Mouse (Mus musculus) right cerebral cortex, postnatal 25 days (tissue): ENCODE results near the gene Ctdsp2.

Experiments
- DNase-seq: peaks from one replicate; pipeline ENCODE4 v3.0.0; 2022

Ctdsp2 gene

DNA sequence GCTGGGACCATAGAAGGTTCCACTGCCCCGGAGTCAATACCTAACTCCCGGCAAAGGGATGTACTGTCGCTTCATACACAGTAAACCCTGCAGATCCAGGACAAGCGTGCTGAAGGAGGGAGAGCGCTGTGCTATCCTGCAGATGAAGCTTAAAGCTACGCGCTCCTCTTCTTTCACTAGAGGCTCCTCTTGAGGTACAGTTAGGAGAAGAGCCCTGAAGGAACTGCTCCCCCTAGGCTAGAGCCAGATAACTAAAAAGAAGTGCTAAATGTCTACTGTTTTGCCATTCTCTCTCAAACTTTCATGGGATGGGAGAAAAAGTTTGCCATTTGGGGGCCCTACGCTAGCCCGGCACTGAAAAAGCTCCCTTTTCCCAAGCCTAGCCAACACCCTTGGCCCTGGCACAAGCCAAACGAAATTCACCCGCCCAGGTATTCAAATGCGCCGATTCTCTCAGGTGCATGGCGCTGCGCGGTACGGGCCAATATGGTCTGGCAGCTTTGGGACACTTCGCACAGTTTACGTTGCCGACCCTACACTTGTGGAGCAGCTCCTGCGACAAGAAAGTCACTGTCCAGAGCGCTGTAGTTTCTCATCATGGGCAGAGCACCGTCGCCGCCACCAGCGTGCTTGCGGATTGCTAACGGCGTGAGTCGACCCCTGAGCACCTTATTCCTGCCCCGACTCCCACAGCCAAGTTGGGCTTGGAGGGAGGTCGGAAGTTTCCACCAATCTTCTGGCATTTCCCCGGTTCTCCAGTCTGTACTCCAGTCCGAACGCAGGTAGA lies 70.3 kb downstream of the Ctdsp2 start:
- no peak for DNase-seq
